Mouse (Mus musculus) thymus, adult 2 months (tissue): Measurements from ENCODE around the gene Slc25a22.

Experiments used
- CTCF ChIP-seq: fragments of 200-500 bp; IDR thresholded peaks from 2 replicates; pipeline ENCODE4 v1.5.1; 2012; ENCODE audit warnings: mild to moderate bottlenecking, control low read depth, low read length, moderate library complexity, borderline replicate concordance; ENCODE audit not compliant: control insufficient read depth, poor library complexity, insufficient read depth; ENCODE audit errors: extremely low read depth
- POLR2A ChIP-seq: fragments of 200-500 bp; IDR thresholded peaks from 2 replicates; pipeline ENCODE4 v1.6.1; 2012; ENCODE audit warnings: mild to moderate bottlenecking, low read length, control low read depth, moderate library complexity; ENCODE audit not compliant: control insufficient read depth, poor library complexity, insufficient read depth; ENCODE audit errors: extremely low read depth

DNA sequence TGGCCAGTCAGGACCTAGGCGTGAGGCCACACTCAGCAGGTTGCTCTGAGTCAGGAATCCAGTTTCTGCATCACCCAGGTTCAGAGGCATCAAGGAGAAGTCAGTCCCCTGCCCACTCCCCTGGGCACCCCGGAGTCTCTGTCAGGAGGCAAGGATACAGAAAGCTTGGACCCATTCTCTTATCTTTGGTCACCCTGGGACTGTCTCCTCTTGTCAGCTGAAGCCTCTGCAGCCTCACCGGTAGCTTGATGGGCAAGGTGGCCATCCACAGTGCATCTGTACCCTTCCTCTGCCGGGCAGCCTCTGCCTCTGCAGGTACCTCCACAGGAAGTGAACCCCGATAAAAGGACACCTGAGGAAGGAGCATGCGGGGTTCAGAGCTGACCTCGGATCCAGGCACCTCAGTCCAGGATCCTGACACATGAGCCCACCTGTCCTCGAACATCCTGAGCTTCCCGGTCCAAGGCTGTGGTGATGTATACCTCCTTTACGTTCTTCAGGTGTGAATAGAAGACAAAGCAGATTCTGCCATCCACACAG is 1.5 kb upstream of the Slc25a22 start:
- TF ChIP-seq POLR2A (no peak), CTCF (no peak)
